Mouse (Mus musculus): Measurements from ENCODE around the gene Sestd1.

DNA sequence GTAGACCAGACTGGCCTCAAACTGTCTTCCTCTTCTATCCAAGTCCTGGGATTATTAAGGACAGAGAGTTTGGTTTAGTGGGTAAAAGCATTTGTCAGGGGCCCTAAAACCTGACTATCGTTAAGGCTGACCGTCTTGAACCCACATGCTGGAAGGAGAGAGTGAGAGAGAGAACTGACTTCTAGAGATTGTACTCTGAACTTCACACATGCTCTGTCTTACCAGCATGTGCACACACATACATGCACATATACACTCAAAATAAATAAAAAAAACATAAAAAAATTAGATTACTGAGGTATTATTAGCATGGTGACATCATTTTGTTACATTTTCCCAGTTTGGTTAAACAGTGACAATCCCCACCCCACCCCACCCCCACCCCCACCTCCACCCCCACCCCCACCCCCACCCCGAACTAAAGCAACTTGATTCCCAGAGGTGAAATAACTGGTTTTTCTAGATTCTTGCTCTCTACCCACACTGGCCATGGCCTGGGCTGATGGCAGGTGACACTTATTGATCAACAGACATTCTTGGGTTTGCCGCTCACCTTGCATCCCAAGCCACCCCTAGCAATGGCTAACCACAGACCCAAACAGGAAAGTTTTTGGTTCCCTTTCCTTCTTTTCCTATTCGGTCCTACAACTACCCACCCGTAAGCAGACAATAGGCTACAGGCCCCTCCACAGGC is 22.4 kb upstream of the Sestd1 start:
- TF ChIP-seq GATA1 (IDR thresholded peaks at IDR 0.05; ENCODE audit: low read length) (no peak), TAL1 (IDR thresholded peaks at IDR 0.05; ENCODE audit: low read length) (no peak)
